14 mouse cellular contexts compared by ENCODE assay signal in genomic region chr4:130560576-130561310, GRCm38 (mm10). TPM values are rescaled to one million over a fixed set of nuclear protein-coding genes. Genes with fewer than 3 reads are reported as not detected.
DNase-seq lines count a peak whose midpoint lies in the region; ATAC-seq and TF ChIP-seq lines count a peak whose summit lies in the region.
"Had no signal": no experiment of that assay in that cellular context is flagged by ENCODE, and none has a peak within 500 bp of the region (broad histone marks: within the 10 kb centered on the region; RNA-seq: fewer than 3 reads in every experiment).

No protein-coding gene starts in this region.

- H3K36me3 ChIP-seq in intestine, embryonic 15.5 days, result no peaks in the 10 kb centered on the region
- no peaks in the 10 kb centered on the region for H3K36me3 ChIP-seq in midbrain, embryonic 16.5 days (ENCODE audit: control insufficient read depth, insufficient read depth, low read length)
- H3K36me3 ChIP-seq: G1E had no signal

- peak; percentile 85 for ATAC-seq in intestine, embryonic 15.5 days
- ATAC-seq in midbrain, embryonic 16.5 days, result no peak

- H3K4me3 ChIP-seq in intestine, embryonic 15.5 days (replicated peaks), result no peak overlapping the region
- H3K4me3 ChIP-seq in midbrain, embryonic 16.5 days (ENCODE audit: low read depth, low read length), result no peak overlapping the region
- H3K4me3 ChIP-seq: layer of hippocampus, adult 2 months had no signal

- no peaks in the 10 kb centered on the region for H3K9me3 ChIP-seq in intestine, embryonic 15.5 days
- no peaks in the 10 kb centered on the region for H3K9me3 ChIP-seq in midbrain, embryonic 16.5 days (replicated peaks; ENCODE audit: control insufficient read depth, low read length, poor library complexity, severe bottlenecking)
- H3K9me3 ChIP-seq: G1E had no signal

- TF ChIP-seq CTCF in brain, embryonic 14.5 days (IDR thresholded peaks at IDR 0.05; ENCODE audit: borderline replicate concordance, extremely low read depth, insufficient read depth, insufficient read length), result no peak

- H3K27ac ChIP-seq in intestine, embryonic 15.5 days, result peak overlapping the region; percentile 75
- peak overlapping the region; percentile 47 for H3K27ac ChIP-seq in midbrain, embryonic 16.5 days (ENCODE audit: low read length)

- H3K9ac ChIP-seq in intestine, embryonic 15.5 days, result no peak overlapping the region
- H3K9ac ChIP-seq in midbrain, embryonic 16.5 days (ENCODE audit: low read depth, low read length), result no peak overlapping the region

- H3K4me2 ChIP-seq in intestine, embryonic 15.5 days (replicated peaks), result peak overlapping the region; percentile 34
- H3K4me2 ChIP-seq in midbrain, embryonic 16.5 days (ENCODE audit: low read length), result no peak overlapping the region

- DNase-seq in cerebellum, adult 9-11 months, result peak; percentile 55
- no peak for DNase-seq in cerebellum, postnatal 36 days
- peak; percentile 45 for DNase-seq in brain, embryonic 14.5 days (ENCODE audit: low read depth)
- no peak for DNase-seq in right cerebral cortex, adult 18-20 months
- no peak for DNase-seq in urinary bladder, postnatal 14 days (ENCODE audit: low spot score)
- DNase-seq in layer of hippocampus, postnatal 10 days (ENCODE audit: low spot score in 2 of 2), result no peak
- DNase-seq: embryo, embryonic 11 days; heart, adult 18-20 months; left cerebral cortex, postnatal 4 days had no signal

- H3K27me3 ChIP-seq in intestine, embryonic 15.5 days (replicated peaks), result no peaks in the 10 kb centered on the region
- no peaks in the 10 kb centered on the region for H3K27me3 ChIP-seq in midbrain, embryonic 16.5 days (ENCODE audit: control insufficient read depth, insufficient read depth, low read depth, low read length)

- H3K4me1 ChIP-seq in intestine, embryonic 15.5 days (replicated peaks), result peaks cover 22% of the 10 kb centered on the region
- peaks cover 36% of the 10 kb centered on the region for H3K4me1 ChIP-seq in midbrain, embryonic 16.5 days (ENCODE audit: control insufficient read depth, insufficient read depth, low read length)

- WGBS in intestine, embryonic 15.5 days, result 37% methylated on average over 11 of the region's 11 CpGs
- 28% methylated on average over 11 of the region's 11 CpGs for WGBS in midbrain, embryonic 16.5 days

- TF ChIP-seq POLR2A in brain, embryonic 14.5 days (IDR thresholded peaks at IDR 0.05; ENCODE audit: borderline replicate concordance, extremely low read depth, insufficient read depth, insufficient read length, poor library complexity, severe bottlenecking), result no peak

RNA-seq across cellular contexts. Expression of gene Nkain1, which starts 13.2 kb away (rescaled TPM):
- polyA plus RNA-seq in brain, embryonic 14.5 days (2012; rRNA removed), result 203 and 210 TPM in 2 replicates
- 1.1 and 1.2 TPM in 2 replicates for polyA plus RNA-seq in intestine, embryonic 15.5 days (2015; fragmentation: Nextera tagmentation; extraction: Ambion mirVana)
- polyA plus RNA-seq in midbrain, embryonic 16.5 days (2015; fragmentation: Nextera tagmentation; extraction: Ambion mirVana), result 7.2 and 9.1 TPM in 2 replicates
- 10 to 100 TPM; 64.8 to 68.8 TPM for total RNA-seq in layer of hippocampus, postnatal 10 days (2021)
- total RNA-seq: G1E; monocyte, adult 5-6 weeks had no signal
- polyA plus RNA-seq: G1E had no signal

Comparison
In these comparisons a context has a peak if more than half of its experiments do, and no peak if none do; other contexts are left out.
1. DNase-seq: peak in cerebellum, adult 9-11 months (single experiment) and brain, embryonic 14.5 days (single experiment); none in cerebellum, postnatal 36 days (0 of 2), right cerebral cortex, adult 18-20 months (single experiment), urinary bladder, postnatal 14 days (single experiment) and layer of hippocampus, postnatal 10 days (0 of 2).
2. RNA of gene Nkain1, which starts 13.2 kb away (polyA plus RNA-seq): 203 to 210 TPM in brain, embryonic 14.5 days; 7.2 to 9.1 TPM in midbrain, embryonic 16.5 days and 1.1 to 1.2 TPM in intestine, embryonic 15.5 days; every median in the first group is over 10 times any median in the second.